Mouse (Mus musculus): Measurements from ENCODE around the gene Zc3h18. TPM values are rescaled to one million over a fixed set of nuclear protein-coding genes. Genes with fewer than 3 reads are reported as not detected.

The Zc3h18 gene
- total RNA-seq, 2 experiments from 2014 or later: 25.5 to 27.5 TPM

GRCm38 (mm10) chr8:122345181-122346095 lies 31.0 kb upstream of the Zc3h18 start:
- intact Hi-C loops (cut with DNase I): loop anchor here (2.0 kb wide), 1 partner anchor 23 kb away; no protein-coding TSS in a partner anchor

DNA sequence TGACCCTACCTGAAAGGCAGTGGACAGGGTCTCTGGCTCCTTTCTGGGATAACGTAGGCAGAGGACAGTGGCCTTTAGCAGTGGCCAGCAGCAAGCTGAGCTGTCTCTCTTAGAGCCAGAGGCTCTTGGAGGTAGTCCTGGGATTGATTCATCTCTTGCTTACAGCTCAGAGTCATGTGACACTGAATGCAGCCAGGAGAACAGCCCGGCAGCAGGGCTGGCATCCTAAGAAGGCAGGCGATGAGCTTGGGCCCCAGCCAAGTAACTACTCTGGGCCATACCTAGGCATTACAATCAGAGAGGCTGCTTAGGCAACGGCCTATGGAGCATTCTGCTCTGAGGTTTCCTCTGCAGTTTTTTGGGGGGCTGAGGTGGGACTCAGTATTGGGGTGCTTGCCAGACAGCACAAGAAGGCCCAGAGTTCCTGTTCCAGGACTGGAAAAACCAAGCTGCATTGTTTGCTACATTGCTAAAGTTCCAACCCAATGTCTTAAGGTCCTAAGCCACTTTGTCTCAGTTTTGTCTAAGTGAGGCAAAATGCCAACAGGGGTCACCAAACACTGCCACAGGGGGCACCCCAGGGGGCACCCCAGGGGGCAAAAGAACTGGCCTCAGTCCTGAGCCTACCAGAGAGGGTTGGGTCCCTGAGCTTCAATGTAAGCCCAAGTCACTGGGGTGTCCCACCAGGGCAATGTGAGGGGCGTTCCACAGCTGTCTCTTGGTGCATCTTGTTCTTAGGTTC lies 28.4 kb upstream of the Zc3h18 start:
- peak in 1 of 2 experiments; percentile 67 for DNase-seq
- intact Hi-C loops (cut with DNase I): no loop called here

More at GRCm38 (mm10) chr8:122345181-122346095, 31.0 kb upstream of the Zc3h18 start:
- DNase-seq: no peak

DNA sequence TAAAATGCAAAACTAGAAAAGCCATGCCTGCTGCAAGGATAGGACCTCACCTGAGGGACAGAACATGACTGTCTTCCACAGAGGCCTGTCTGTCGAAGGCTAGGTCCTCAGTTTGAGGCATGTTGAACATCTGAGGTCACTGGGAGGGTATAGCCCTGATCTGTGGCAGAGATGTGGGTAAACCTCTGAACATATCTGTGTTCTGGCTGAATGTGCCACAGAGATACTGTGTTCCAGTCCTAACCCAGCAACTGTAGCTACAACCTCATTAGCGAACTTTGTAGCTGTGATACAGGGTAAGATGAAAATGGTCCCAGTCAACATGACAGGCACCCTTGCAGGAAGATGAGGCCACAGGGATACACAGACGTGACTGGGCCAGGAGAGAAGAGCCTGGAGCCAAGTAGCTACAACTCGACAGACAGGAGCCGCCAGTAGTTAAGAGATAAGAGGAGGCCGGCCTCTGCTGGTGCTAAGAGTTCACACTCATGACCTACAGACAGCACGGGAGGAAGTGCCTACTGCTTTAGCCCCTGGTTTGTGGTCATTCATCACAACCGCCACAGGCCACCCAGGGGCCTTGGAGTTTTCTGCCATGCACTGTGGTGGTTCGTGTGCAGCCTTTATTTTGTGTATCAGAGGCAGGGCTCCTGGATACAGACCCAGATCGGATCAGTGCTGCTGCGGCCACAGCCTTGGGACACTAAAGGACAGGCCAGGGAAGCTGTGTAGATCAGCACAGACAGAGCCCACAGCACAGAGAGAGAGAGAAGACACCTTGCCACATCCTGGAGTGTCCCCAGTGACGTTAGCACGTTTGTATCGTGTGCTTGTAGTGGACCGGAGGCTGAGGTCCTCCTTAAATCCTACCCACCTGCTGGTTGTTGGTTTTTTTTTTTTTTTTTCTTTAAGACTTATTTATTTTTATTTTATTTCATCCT lies 26.8 kb upstream of the Zc3h18 start:
- DNase-seq: peak in 1 of 2 experiments; percentile 40
- intact Hi-C loops (cut with DNase I): no loop called here

DNA sequence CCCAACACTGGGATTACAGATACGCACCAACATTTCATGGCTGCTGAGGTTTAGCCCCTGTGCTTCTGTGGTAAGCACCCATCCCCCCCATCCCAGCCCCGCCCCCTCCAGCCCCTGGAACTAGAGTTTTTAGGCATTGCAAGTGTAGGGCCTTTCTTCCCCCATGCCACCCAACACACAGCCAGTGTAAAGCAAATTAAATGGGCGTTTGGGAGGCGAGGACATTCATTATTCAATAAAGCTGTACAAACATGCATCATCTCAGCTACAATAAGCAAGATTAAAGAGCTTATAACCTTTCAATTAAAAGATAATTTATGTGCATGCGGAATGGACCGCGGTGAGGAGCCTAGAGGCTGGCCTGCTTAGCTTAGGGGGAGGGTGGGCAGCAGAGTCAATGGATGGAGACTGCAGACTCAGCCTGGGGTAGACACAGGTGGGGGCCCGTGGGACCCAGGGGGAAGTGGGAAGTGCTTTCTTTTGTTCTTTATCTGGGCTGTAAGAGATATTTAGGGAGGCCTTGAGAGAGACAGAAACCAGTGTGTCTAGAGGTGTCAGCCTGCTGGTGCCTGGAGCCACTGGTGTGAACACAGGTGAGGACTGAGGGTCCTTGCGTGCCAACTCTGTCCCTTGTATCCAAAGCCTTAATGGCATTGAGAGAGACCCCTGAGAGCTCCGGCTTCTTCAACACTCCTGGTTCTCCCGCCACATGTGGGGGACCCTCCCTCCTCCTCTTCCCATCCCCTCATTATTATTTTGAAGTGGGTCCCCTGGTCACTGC lies 25.9 kb upstream of the Zc3h18 start:
- no peak for DNase-seq
- intact Hi-C loops (cut with DNase I): no loop called here

- intact Hi-C loops (cut with DNase I): no loop called here
- DNase-seq: no peak
These were observed 22.3 kb upstream of the Zc3h18 start for GRCm38 (mm10) chr8:122354157-122354556.

- DNase-seq: no peak
- intact Hi-C loops (cut with DNase I): no loop called here
These were observed 20.5 kb upstream of the Zc3h18 start for GRCm38 (mm10) chr8:122355642-122356606.

- intact Hi-C loops (cut with DNase I): no loop called here
- DNase-seq: no peak
These were observed 19.2 kb upstream of the Zc3h18 start for GRCm38 (mm10) chr8:122357202-122357601.

DNA sequence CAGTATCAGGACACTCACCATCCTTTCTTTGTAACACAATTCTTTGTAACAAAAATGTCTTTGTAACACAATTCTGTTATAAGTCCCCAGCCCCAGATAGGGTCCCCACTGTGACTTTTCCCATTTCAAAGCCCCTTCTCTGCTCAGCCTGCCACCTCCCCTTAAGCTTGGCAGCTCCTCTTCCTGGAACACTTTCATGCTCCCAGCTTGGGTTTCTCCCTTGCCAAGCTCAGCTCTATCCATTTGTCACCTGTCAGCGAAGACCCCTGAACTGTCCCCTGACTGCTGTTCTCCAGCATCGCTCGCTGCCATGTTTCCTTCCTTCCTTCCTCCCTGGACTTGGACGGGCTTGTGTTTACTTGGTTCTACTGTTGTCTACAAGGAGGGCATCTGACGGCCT lies 18.8 kb upstream of the Zc3h18 start:
- intact Hi-C loops (cut with DNase I): no loop called here
- no peak for DNase-seq

- intact Hi-C loops (cut with DNase I): no loop called here
- no peak for DNase-seq
These were observed 17.2 kb upstream of the Zc3h18 start for GRCm38 (mm10) chr8:122359111-122359775.

GRCm38 (mm10) chr8:122360696-122361416 lies 15.6 kb upstream of the Zc3h18 start, which contains the start of gene Trhr2:
Gene Trhr2 (minus strand): TSS chr8:122360746.
- intact Hi-C loops (cut with DNase I): no loop called here
- DNase-seq: no peak

- DNase-seq: no peak
- intact Hi-C loops (cut with DNase I): no loop called here
These were observed 14.1 kb upstream of the Zc3h18 start for GRCm38 (mm10) chr8:122362271-122362670.

DNA sequence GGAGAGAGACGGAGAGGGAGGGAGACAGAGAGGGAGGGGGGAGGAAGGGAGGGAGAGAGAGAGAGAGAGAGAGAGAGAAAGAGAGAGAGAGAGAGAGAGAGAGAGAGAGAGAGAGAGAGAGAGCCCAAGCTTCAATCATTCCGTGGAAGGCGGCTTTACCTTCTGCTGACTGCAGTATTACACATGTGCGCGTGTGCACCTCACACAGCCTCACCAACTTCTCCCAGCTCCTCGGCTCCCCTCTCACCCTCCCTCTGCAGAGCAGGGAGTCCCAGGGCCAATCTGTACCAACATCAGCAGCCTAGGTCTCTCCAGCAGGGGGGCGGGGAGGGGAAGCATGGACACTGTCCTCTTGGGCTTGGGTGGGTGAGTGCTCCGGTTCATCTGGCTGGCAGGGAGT lies 13.4 kb upstream of the Zc3h18 start:
- intact Hi-C loops (cut with DNase I): no loop called here

DNA sequence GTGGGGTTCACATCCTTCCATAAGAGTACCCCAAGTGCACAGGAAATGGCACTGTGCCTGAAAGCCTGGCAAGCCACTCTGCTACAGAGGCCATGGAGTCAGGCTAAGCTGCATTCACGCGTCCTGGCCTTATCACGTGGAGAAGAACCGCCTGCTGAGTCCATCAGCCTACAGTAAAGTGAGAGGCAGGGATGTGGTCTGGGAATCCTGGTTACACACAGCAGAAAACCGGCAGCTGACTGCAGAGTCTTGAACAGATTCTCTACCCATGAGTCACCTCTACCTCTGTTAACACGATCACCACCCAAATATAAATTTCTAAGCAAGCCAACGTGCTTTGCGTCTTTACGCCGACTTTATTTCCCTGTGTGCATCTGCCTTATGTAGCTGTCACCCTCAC lies 7.9 kb upstream of the Zc3h18 start:
- DNase-seq: no peak
- intact Hi-C loops (cut with DNase I): loop anchor here (2.0 kb wide), 1 partner anchor 24 kb away; no protein-coding TSS in a partner anchor

More for the DNA sequence above, 13.4 kb upstream of the Zc3h18 start:
- DNase-seq: no peak

DNA sequence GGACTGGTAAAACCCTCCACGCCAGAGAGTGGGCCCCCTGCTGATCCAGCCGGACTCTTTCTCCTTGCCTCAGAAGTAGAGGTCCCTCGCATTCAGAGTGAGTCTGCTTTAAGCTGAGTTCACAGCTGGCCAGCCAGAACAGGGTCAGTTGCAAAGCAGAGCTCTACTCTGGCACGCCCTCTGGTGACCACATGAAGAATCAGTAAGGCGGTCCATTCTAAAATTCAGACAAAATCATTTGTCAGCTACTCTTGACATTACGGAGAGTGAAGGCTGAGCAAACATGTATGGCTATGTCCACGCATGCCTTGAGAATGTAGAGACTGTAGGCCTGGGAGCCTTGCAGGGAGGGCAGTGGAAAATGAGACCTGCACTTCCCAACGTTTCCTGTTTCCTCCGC lies 6.7 kb upstream of the Zc3h18 start:
- DNase-seq: peak; percentile 80 to 88
- intact Hi-C loops (cut with DNase I): loop anchor here (1.0 to 2.0 kb wide), 2 partner anchors 25 to 96 kb away; no protein-coding TSS in a partner anchor

GRCm38 (mm10) chr8:122371706-122372105 lies 4.7 kb upstream of the Zc3h18 start:
- no peak for DNase-seq
- intact Hi-C loops (cut with DNase I): no loop called here

DNA sequence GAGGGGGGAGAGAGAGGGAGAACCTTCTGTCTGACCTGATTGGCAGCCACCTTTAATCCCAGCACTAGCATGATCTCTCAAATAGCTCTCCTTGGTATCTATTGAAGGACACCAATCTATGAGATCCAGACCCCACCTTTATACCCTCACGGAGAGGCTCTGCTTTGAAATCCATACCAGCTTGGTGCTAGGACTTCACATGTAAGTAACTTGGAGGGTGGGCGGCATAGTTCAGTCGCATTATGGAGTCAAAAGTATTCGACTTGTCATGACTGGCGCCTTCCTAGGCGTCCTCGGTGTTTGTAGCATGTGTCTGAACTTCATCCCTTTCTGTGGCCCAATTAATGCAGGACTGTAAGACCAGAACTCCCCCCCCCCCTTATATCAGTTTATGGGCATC lies 1.1 kb upstream of the Zc3h18 start:
- no peak for DNase-seq
- intact Hi-C loops (cut with DNase I): loop anchor here (5.0 kb wide), 1 partner anchor 102 kb away; the partner anchor contains the start of genes Ctu2 and Rnf166

Data from heart, postnatal 10 days (tissue).